Mouse (Mus musculus): Measurements from ENCODE around the gene Slc35e3. TPM values are rescaled to one million over a fixed set of nuclear protein-coding genes. Genes with fewer than 3 reads are reported as not detected.

Slc35e3 gene
- total RNA-seq, 2 experiments from 2014 or later, result 15.1 to 15.6 TPM

DNA sequence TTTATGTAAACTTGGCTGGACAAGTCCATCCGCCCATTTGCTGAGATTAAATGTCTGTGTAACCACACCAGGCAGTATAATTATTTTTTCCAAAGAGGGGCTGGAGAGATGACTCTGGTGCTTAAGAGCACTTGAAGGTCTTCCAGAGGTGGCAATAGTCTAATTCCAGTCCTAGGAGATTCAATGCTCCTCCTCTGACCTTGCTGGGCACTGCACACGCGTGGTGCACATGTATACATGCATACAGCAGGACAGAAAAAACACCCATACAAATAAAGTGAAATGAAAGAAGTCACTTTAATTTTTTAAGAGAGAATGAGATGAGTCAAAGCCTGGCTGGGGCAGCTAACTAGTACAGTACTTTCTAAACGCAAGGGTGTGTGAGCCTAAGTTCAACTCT lies 46.3 kb downstream of the Slc35e3 start:
- no peak for DNase-seq

DNA sequence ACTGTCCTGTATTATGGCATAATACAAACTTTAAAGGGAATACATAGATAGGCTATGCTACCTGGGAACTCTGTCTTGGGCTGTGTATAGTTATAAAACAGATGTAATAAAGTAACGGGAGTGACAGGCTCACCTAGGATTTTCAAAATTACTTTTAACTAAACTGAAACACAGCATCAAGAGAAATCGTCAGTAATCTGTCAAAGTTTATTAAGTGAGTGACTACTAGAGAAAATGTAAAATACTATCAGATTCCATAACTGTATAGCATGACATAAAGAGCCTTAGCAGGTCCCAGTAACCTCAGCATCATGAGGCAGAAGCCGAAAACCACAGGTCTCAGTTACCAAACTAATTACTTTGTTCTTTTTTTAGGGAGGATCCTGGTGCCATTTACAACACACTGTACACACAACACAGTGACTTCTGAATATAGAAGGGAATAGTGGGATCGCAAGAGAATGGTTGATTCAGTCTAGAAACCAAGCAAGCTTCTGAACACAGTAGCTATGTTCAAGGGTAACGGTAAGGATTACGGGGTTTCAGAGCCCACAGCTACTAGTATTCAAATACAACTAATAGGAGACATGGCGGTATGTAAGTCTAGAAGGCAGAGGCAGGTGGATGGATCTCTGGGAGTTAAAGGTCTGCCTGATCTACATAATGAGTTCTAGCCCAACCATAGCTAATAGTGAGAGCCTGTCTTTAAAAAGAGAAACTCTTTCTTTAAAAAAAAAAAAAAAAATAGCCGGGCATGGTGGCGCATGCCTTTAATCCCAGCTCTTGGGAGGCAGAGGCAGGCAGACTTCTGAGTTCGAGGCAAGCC lies 47.6 kb downstream of the Slc35e3 start:
- no peak for DNase-seq

DNA sequence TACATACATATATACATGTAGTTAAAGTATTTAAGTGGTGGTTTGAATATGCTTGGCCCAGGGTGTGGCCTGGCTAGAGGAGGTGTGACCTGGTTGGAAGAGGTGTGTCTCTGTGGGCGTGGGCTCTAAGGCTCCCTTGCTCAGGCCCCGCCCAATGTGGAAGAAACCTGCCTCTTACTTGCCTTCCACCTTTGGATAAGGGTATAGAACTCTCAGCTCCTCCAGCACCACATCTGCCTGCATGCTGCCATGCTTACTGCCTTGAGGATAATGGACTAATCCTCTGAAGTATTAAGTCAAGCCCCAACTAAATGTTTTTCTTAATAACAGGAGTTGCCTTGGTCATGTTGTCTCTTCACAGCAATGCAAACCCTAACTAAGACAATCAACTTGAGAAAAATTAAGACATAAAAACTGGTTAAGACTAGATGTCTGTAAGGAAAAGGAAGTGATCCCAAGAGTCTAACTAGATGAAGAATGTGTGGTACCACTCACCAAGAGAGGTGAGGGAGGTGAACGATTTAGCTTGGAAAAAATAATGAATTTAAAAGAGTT lies 48.5 kb downstream of the Slc35e3 start:
- DNase-seq, result no peak

DNA sequence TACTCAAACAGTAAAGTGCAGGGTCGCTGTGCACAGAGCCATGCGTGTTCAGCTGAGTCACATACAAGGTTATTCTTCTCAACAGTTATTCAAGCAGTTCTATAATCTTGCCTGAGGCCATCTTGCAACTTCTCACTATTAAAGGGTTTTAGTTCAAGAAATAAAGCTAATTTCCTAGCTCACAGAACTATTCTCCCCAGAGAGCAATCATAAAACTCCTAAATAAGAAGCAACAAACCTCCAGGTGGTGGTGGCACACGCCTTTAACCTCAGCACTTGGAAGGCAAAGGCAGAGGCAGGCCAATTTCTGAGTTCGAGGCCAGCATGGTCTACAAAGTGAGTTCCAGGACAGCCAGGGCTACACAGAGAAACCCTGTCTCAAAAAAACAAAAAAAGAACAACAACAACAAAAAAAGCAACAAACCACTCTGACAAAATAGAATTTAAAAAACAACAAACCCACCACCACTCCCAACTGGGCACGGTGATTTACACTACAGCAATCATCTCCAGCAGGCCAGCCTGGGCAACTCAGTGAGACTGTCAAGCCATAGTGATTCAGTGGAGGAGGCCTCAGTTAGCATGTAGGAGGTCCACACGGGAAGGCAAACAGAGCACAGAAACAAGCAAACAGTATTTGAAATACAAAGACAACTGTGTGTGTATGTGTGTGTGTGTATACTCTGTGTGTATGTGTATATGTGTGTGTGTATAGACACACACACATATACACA lies 49.2 kb downstream of the Slc35e3 start:
- no peak for DNase-seq

DNA sequence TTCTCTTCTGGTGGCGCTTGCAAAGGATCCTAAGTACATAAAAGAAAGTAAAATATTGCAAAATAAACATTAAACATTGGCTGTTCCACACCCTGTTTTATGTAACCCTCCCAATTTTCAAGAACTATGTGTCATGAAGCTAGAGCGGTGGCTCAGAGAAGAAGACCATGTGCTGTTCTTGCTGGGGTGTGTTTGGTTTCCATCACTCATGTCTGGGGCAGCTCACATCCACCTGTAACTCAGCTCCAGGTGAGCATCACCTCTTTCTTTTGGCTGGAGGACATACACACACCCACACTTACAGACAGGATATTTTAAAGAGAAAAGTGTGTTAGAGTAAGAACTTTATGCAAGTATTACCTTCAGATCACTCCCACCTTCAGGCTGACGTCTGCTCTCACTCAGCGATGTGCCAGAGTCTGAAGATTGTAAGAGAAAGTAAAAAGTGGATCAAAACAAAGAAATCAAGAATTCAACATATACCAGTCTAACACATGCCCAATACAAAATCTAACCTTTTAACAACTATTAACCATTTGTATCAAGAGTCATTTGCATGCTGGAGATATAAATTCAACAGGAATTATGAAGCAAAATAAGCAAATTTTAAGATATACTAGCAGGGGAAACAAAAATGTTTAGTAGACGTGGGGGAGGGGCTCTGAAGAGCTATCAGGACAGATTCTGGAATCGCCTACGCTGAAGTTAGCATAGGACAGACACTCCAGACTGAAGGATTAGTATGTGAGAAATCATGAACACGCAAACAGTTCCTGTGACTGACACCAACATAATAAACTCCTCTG lies 49.9 kb downstream of the Slc35e3 start:
- no peak for DNase-seq

DNA sequence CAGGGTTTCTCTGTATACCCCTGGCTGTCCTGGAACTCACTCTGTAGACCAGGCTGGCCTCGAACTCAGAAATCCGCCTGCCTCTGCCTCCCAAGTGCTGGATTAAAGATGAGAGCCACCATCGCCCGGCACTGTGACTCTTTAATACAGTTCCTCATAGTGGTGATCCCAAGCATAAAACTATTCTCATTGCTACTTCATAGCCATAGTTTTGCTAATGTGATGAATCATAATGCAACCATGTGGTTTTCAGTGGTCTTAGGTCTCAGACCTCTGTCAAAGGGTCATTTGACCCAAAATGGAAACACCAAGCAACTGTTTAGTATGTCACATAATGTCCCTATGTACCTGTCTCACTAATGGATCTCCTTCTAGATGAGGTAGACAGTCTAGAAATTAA lies 50.6 kb downstream of the Slc35e3 start:
- DNase-seq, result no peak

DNA sequence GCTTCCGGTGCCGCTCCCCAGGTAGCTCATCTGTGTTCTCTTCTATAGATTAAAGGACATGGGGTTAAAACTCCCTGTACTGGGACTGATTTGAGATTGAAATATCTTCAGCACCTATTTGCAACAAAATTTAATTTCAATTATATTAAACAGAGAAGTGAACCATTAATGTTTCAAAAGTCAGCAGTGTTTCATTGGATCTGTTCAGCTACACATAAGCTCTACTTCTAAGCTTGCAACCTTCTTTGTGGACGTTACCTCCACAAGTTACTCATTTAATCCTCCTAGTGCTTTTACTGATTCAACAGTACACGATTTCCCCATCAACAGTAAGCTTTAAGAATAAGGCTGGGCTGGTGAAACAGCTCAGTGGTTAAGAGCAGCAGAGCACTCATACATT lies 51.1 kb downstream of the Slc35e3 start:
- no peak for DNase-seq

DNA sequence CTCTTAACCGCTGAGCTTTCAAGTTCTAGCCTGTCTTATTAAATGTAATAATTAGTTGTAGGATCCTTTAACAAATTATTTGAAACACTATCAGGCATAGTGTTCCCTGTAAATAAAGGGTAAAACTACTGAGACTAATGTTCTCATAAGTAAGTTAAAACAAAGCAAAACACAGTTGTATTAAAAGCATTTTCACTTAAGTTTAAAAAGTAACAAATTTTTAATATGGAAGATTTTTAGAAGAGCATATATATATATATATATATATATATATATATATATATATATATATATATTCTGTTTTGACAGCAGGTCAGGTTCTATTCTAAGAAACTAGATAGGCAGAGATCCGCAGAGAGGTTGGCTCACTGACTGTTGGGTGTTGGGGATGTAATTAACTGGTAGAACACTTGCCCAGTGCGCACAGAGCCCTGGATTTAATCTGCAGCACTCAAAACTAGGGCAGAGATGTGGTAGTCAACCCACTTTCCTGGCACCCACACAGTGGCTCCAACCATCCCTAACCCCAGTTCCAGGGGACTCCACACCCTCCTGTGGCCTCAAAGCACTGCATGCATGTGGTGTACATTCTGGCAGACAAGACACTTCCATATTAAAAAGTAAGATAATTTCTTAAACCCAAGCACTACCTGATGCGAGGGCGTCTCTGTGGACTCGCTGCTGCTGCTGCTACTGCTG lies 51.8 kb downstream of the Slc35e3 start:
- no peak for DNase-seq

DNA sequence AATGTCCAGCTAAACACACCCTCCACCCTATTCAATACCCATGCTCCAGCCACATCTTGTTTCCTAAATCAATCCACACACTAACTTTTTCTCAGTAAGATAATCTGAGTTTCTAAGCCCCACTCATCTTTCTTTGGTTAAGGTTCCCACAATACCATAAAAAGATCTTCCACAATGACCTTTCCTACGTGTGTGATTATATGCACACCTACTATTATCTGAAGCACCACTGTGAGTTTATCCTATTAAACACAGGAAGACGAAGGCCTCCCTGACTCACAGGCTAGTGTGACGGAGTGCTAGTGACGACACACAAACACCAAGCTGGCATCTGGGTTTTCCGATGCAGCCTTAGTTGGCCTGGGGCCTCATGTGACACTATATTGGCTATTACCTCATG lies 53.2 kb downstream of the Slc35e3 start:
- no peak for DNase-seq

DNA sequence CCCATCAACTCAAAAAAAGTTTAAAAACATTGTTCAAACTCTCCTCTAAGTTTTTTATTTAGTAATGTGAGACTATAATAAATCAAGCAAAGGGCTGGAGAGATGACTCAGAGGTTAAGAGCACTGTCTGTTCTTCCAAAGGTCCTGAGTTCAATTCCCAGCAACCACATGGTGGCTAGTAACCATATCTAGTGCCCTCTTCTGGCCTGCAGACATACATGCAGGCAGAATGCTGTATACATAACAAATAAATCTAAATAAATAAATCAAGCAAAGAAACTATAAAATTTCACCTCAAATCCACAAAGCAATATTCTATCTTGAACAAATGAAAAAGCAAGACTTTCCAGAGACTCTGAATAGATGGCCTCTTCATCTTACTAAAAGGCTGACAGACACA lies 54.0 kb downstream of the Slc35e3 start:
- no peak for DNase-seq

DNA sequence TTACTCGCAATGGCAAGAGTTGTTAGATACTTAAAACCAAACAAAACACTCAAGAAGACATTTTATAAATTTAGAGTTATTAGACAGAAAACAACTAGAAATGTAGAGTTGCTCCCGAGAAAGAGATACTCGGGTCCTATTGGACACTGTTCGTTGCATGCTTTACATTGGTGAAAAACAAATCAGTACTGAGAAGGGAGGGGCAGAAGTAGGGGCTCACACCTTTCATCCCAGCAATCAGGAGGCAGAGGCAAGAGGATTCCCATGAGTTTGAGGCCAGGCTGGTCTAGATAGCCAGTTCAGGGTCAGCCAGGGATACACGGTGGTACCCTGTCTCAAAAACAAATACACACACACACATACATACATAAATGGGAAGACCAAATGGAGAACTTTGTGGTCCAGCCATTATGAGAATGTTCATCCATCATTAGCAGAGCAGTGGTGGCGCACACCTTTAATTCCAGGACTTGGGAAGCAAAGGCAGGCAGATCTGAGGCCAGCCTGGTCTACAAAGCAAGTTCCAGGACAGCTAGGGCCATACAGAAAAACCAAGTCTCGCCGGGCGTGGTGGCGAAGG lies 54.7 kb downstream of the Slc35e3 start:
- DNase-seq, result no peak

DNA sequence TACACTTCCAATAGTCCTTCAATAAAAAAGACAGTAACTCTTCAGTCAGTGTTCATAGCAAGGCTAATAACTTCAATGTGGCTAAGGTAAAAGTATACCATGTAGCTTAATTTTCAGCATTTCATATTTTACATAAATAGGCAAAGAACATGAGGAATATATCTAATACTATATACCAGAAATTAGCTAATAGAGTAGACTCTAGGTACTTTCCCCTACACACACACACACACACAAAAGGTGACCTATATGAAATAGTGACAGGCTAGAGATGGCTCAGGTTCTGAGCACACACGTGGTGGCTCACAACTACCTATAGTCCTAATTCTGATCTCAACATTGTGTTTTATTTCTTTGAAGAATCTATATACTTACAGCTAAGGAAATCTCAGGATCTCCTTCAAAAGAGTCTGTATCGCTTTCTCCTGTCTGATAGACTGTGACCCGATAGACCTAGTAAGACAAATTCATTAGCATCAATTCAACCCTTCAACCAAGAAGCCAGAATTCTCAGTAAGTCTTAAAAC lies 55.3 kb downstream of the Slc35e3 start:
- DNase-seq, result no peak

DNA sequence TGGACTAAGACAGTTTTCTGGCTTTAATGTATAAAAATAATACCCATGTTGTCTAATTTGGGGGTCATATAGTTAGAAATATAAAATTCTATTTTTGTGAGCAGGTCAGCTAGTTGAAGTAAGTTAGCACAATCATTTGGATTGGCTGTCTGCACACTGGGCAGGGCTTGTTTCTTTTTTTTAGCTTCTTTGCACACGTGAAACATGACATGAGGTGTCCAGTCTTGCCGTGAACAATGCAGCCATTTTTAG lies 56.1 kb downstream of the Slc35e3 start:
- DNase-seq, result no peak

DNA sequence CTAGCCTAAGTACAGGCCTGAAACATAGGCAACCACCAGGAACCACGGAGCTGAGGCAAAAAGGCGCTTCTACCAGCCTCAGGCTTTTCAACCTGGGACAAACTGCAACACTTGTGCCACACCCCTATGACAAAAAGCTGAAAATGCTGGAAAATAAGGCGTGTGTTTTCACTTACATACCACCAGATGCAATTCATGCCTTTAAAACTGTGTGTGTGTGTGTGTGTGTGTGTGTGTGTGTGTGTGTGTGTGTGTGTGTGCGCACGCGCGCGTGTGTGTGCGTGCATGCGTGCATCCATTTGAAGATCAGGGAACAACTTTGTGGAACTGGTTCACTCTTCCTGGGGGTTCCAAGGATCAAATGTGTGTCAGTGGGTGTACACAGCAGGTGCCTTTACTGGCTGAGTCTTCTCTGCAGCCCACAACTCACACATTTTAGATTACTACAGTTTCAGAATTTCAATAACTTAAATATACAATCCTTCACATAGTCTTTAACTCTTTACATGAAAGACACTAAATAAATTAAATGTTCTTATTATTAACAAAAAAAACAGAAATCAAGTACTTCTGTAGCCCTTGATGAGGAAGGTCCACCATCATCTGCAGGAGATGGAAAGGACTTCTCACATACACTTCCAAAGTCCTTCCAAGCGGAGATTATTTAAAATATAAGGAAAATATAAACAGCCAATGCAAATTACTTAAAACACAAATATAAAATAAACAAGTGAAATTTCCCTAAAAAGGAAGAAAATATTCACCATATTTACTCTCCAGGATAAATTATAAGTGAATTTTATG lies 56.7 kb downstream of the Slc35e3 start:
- no peak for DNase-seq

DNA sequence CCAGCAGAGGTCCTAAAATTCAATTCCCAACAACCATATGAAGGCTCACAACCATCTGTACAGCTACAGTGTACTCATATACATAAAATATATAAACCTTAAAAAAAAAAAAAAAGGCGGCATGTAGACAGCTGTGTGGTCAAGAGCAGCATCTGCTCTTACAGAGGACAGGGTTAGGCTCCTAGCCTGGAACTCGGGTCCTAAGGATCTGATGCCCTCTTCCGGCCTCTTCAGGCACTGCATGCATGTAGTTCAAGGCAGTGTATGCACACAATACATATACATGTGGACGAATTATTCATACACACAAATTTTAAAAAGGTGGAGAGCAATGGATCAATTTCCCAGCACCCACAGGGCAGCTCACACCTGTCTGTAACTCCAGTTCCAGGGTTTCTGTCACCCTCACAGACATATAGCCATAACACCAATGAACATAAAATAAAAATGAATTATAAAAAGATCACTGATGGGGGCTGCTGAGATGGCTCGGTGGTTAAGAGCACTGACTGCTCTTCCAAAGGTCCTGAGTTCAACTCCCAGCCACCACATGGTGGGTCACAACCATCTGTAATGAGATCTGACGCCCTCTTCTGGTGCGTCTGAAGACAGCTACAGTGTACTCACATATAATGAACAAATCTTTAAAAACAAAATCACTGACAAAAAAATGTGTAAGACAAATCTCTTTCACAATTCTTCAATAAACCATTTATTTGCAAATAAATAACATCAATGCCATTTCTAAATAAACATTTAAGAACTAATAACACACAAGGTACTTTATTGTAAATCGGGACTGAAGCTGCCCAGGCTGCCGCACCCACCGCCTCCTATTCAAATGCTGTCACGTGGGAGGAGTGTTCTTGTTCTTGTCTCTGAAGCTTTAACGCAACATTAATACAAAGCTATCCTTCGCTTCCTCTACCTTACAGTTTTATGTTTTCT lies 57.7 kb downstream of the Slc35e3 start:
- DNase-seq, result peak in 1 of 2 experiments; percentile 52

DNA sequence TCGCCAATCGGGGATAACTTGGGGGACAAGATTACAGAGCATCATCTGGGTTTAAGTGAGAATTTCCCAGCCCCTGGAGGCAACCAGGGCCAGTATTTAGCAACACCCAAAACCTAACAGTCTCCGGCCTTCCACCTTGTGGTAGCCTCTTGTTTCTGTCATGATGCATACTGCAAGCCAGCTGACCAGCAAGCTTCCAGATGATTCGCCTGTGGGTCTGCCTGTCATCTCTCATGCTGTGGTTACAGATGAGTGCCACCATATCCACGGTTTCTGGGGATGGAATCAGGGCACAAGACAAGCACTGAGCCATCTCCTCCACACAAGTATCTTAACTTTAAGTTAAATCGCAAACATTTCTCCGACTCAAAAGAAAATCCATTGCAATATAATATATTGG lies 58.6 kb downstream of the Slc35e3 start:
- no peak for DNase-seq

DNA sequence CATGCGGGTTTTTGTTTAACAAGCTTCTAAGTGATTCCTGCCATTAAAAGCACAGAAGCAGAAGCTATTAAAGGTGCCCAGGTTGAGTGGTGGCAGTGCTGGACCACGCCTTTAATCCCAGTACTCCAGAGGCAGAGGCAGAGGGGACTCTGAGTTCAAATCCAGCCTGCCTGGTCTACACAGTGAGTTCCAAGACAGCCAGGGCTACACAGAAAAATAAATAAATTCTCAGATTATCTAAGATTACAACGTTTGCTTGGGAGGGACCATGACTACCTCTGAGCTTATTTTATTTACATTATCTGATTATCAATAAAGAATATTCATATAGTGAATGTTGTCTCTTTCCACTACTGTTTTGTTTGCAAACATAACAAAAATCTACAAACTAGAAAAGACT lies 59.1 kb downstream of the Slc35e3 start:
- DNase-seq, result no peak

DNA sequence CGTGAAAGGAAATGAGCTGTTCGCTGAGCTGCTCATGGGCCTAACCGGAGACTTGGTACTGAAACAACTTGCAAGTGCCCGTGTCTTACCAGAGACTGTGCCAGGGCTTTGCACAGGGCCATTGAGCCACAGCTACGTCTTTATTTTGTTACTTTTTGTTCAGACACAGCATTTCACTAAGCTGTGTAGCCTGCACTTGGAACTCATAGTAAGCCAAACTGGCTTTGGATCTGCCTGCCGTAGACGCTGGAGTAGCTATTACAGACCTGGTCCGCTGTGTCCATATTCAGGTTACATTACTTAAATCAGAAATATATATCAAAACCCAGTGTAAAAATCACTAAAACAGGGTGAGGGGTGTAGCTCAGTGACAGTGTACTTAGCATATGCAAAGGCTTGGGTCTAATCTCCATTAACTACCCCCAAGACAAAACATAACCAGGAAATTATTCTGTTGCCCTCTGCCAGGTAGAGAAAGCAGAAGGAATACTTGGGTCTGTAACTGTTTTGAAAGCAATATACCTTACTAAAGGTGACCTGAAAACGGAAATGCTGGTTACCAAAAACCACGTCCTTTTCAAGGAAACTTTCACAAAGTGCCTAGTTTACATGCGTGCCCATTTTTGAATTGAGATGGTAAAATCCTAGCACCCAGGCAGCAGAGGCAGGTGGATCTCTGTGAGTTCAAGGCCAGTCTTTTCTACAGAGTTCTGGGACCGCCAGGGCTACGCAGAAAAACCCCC lies 60.1 kb downstream of the Slc35e3 start:
- no peak for DNase-seq
